14 mouse cellular contexts compared by ENCODE assay signal in the genomic region with DNA sequence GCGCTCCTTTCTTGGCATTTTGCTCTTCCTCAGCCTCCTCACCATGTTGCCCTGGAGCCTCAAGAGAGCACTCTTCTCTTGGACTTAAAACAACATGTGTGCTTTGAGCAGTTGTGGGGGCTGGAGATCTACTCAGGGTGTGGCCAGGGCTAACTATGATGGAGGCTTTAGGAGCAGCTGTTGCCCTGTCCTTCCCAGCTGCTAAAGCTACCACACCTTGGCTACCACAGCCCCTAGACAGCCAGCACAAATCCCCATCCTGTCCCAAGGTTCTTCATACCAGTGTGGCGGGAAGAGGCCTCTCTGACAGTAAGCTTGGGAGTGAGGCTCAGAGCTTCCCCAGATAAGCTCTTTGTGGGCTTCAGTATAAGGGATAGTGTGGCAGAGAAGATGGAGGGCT. TPM values are rescaled to one million over a fixed set of nuclear protein-coding genes. Genes with fewer than 3 reads are reported as not detected.
DNase-seq lines count a peak whose midpoint lies in the region; ATAC-seq and TF ChIP-seq lines count a peak whose summit lies in the region.
"Had no signal": no experiment of that assay in that cellular context is flagged by ENCODE, and none has a peak within 500 bp of the region (broad histone marks: within the 10 kb centered on the region; RNA-seq: fewer than 3 reads in every experiment).

No protein-coding gene starts in this region.

- WGBS in embryonic facial prominence, embryonic 14.5 days = 80% methylated on average over 2 of the region's 2 CpGs
- 81% methylated on average over 2 of the region's 2 CpGs for WGBS in embryonic facial prominence, embryonic 10.5 days
- 74% methylated on average over 2 of the region's 2 CpGs for WGBS in hindbrain, embryonic 14.5 days

- intact Hi-C loops in left cerebral cortex, adult 2 months (cut with DNase I) = loop anchor here (1.0 to 5.0 kb wide), 6 partner anchors 52 to 162 kb away; no protein-coding TSS in a partner anchor
- intact Hi-C loops in left cerebral cortex, postnatal 4 days (cut with DNase I) = loop anchor here (10.0 kb wide), 1 partner anchor 111 kb away; a partner anchor contains a TSS

- no peak overlapping the region for H3K9ac ChIP-seq in embryonic facial prominence, embryonic 14.5 days (ENCODE audit: low read depth, low read length)
- H3K9ac ChIP-seq in hindbrain, embryonic 14.5 days = no peak overlapping the region
- H3K9ac ChIP-seq: heart, embryonic 12.5 days; liver, embryonic 14.5 days; lung, embryonic 15.5 days had no signal

- TF ChIP-seq POLR2A in myocyte (IDR thresholded peaks at IDR 0.05; ENCODE audit: insufficient read length, low read depth) = no peak

- H3K27ac ChIP-seq in embryonic facial prominence, embryonic 14.5 days (replicated peaks; ENCODE audit: low read depth, low read length) = no peak overlapping the region
- no peak overlapping the region for H3K27ac ChIP-seq in embryonic facial prominence, embryonic 10.5 days (replicated peaks)
- peak overlapping the region; percentile 92 for H3K27ac ChIP-seq in left cerebral cortex, adult 2 months
- 0 out of 2 replicates have a peak overlapping the region, but pooled peaks have one; percentile 55 for H3K27ac ChIP-seq in hindbrain, embryonic 14.5 days
- H3K27ac ChIP-seq: liver, embryonic 14.5 days; lung, embryonic 15.5 days had no signal

- no peak for TF ChIP-seq CTCF in left cerebral cortex, adult 2 months (IDR thresholded peaks at IDR 0.05)

- no peak overlapping the region for H3K4me3 ChIP-seq in embryonic facial prominence, embryonic 14.5 days (ENCODE audit: low read depth, low read length)
- H3K4me3 ChIP-seq in embryonic facial prominence, embryonic 10.5 days = no peak overlapping the region
- H3K4me3 ChIP-seq in left cerebral cortex, adult 2 months = no peak overlapping the region
- no peak overlapping the region for H3K4me3 ChIP-seq in hindbrain, embryonic 14.5 days (replicated peaks; ENCODE audit: low read length)
- H3K4me3 ChIP-seq in myocyte = no peak overlapping the region
- H3K4me3 ChIP-seq: heart, embryonic 12.5 days; lung, embryonic 15.5 days had no signal

- no peaks in the 10 kb centered on the region for H3K4me1 ChIP-seq in embryonic facial prominence, embryonic 14.5 days (ENCODE audit: control insufficient read depth, insufficient read depth, low read length)
- peaks cover 4% of the 10 kb centered on the region; the same call in 1 of the 2 replicates for H3K4me1 ChIP-seq in embryonic facial prominence, embryonic 10.5 days
- no peaks in the 10 kb centered on the region; the same call in 1 of the 2 replicates for H3K4me1 ChIP-seq in hindbrain, embryonic 14.5 days (replicated peaks; ENCODE audit: control insufficient read depth, insufficient read depth, low read length)
- H3K4me1 ChIP-seq: heart, embryonic 12.5 days; lung, embryonic 15.5 days had no signal

- no peaks in the 10 kb centered on the region for H3K36me3 ChIP-seq in embryonic facial prominence, embryonic 14.5 days (ENCODE audit: control insufficient read depth, insufficient read depth, low read length)
- no peaks in the 10 kb centered on the region for H3K36me3 ChIP-seq in embryonic facial prominence, embryonic 10.5 days (replicated peaks)
- no peaks in the 10 kb centered on the region; the same call in none of the 2 replicates for H3K36me3 ChIP-seq in hindbrain, embryonic 14.5 days (replicated peaks; ENCODE audit: control insufficient read depth, insufficient read depth)
- H3K36me3 ChIP-seq in myocyte (ENCODE audit: control insufficient read depth, insufficient read depth) = no peaks in the 10 kb centered on the region
- H3K36me3 ChIP-seq: G1E; heart, embryonic 12.5 days; lung, embryonic 15.5 days had no signal

- no peaks in the 10 kb centered on the region for H3K79me2 ChIP-seq in myocyte (ENCODE audit: control insufficient read depth, insufficient read depth)

- H3ac ChIP-seq in myocyte (ENCODE audit: control insufficient read depth, insufficient read length) = no peak overlapping the region

- H3K4me2 ChIP-seq in embryonic facial prominence, embryonic 14.5 days (ENCODE audit: low read depth, low read length) = no peak overlapping the region
- no peak overlapping the region for H3K4me2 ChIP-seq in hindbrain, embryonic 14.5 days (replicated peaks)
- peak overlapping the region; percentile 34 for H3K4me2 ChIP-seq in myocyte (ENCODE audit: low read depth)
- H3K4me2 ChIP-seq: heart, embryonic 12.5 days; lung, embryonic 15.5 days had no signal

- H3K27me3 ChIP-seq in embryonic facial prominence, embryonic 14.5 days (replicated peaks; ENCODE audit: control insufficient read depth, insufficient read depth, low read length) = no peaks in the 10 kb centered on the region
- peaks cover 16% of the 10 kb centered on the region for H3K27me3 ChIP-seq in embryonic facial prominence, embryonic 10.5 days (replicated peaks; ENCODE audit: low read depth, poor library complexity, severe bottlenecking)
- no peaks in the 10 kb centered on the region for H3K27me3 ChIP-seq in hindbrain, embryonic 14.5 days (ENCODE audit: control insufficient read depth, insufficient read depth, low read length)
- peaks cover 5% of the 10 kb centered on the region for H3K27me3 ChIP-seq in myocyte (ENCODE audit: control insufficient read depth, insufficient read depth, insufficient read length)
- H3K27me3 ChIP-seq: lung, embryonic 15.5 days had no signal

- ATAC-seq in embryonic facial prominence, embryonic 14.5 days (ENCODE audit: low read depth) = peak; percentile 9; the same call in 1 of the 2 replicates
- no peak for ATAC-seq in hindbrain, embryonic 14.5 days (ENCODE audit: low FRiP score)
- ATAC-seq: activated CD4-positive, CD25-positive, alpha-beta regulatory T cell, adult 4 months; inflammation-experienced regulatory T-cells, adult 6 months had no signal

- H3K9me3 ChIP-seq in embryonic facial prominence, embryonic 14.5 days (ENCODE audit: control insufficient read depth, low read length) = no peaks in the 10 kb centered on the region
- H3K9me3 ChIP-seq in embryonic facial prominence, embryonic 10.5 days = no peaks in the 10 kb centered on the region
- no peaks in the 10 kb centered on the region for H3K9me3 ChIP-seq in hindbrain, embryonic 14.5 days (ENCODE audit: control insufficient read depth, low read length)
- H3K9me3 ChIP-seq: heart, embryonic 12.5 days; lung, embryonic 15.5 days had no signal

- no peak for DNase-seq in embryonic facial prominence, embryonic 14.5 days (ENCODE audit: low spot score)
- DNase-seq in embryonic facial prominence, embryonic 10.5 days (ENCODE audit: low spot score) = no peak
- DNase-seq in left cerebral cortex, adult 2 months (ENCODE audit: extremely low spot score in 1 of 2, low spot score in 2 of 2) = no peak
- no peak for DNase-seq in left cerebral cortex, postnatal 4 days
- DNase-seq in hindbrain, embryonic 14.5 days (ENCODE audit: low spot score) = no peak
- no peak for DNase-seq in adrenal gland, adult 8-10 months
- no peak for DNase-seq in thymus, postnatal 4 days

TF ChIP-seq in myocyte, 11 proteins besides CTCF, POLR2A, EP300 and RAD21:
- TF ChIP-seq MYOD1 (IDR thresholded peaks at IDR 0.05; ENCODE audit: control insufficient read depth in 1 of 3, insufficient read length in 2 of 3, low read depth in 2 of 3) (peak; percentile 10 to 81 (median 58)), MYOG (IDR thresholded peaks at IDR 0.05; ENCODE audit: control insufficient read depth in 1 of 3, insufficient read depth in 1 of 3, insufficient read length in 2 of 3, low read depth in 2 of 3) (peak in 2 of 3 experiments; percentile 3 to 53), USF1 (IDR thresholded peaks at IDR 0.05; ENCODE audit: low read depth) (no peak), TCF3 (IDR thresholded peaks at IDR 0.05; ENCODE audit: insufficient read length, low read depth) (no peak), SRF (IDR thresholded peaks at IDR 0.05; ENCODE audit: control insufficient read depth, insufficient read length, low read depth) (no peak)

RNA-seq across cellular contexts. Expression of a gene that starts 43.3 kb away (rescaled TPM):
- polyA plus RNA-seq in embryonic facial prominence, embryonic 14.5 days (2014; fragmentation: Nextera tagmentation; extraction: Ambion mirVana) = 13.3 and 13.5 TPM in 2 replicates
- polyA plus RNA-seq in embryonic facial prominence, embryonic 10.5 days (2016; fragmentation: Nextera tagmentation; extraction: Ambion mirVana) = 7.3 and 10.0 TPM in 2 replicates
- total RNA-seq in left cerebral cortex, adult 2 months (2021) = 100 to 1,000 TPM; 118 to 155 TPM
- 10 to 100 TPM; 16.3 to 25.7 TPM for total RNA-seq in left cerebral cortex, postnatal 4 days (2021)
- polyA plus RNA-seq in hindbrain, embryonic 14.5 days (2014; fragmentation: Nextera tagmentation; extraction: Ambion mirVana) = 6.8 and 8.4 TPM in 2 replicates
- polyA plus RNA-seq in myocyte (2012; fragmentation: generic; extraction: Trizol) = 83.4 TPM
- 100 to 1,000 TPM in 2 of 4 experiments, 10 to 100 TPM in 2; 36.1 to 156 (median 79.3) TPM for total RNA-seq in adrenal gland, adult 8-10 months (2022)

Comparison
In these comparisons a context has a peak if more than half of its experiments do, and no peak if none do; other contexts are left out.
1. H3K27ac ChIP-seq: peak in left cerebral cortex, adult 2 months (single experiment) and hindbrain, embryonic 14.5 days (single experiment); none in embryonic facial prominence, embryonic 14.5 days (single experiment) and embryonic facial prominence, embryonic 10.5 days (single experiment).